Mouse (Mus musculus) left cerebral cortex, adult 2 months (tissue): ENCODE measurements around the gene Epo. TPM values are rescaled to one million over a fixed set of nuclear protein-coding genes. Genes with fewer than 3 reads are reported as not detected.
A peak's percentile ranks its signal among the peaks of the same experiment; 100 is the strongest.

Source experiments
- DNase-seq, 2 experiments: peaks; one replicate each; pipeline ENCODE4 v3.0.0; 2021 to 2022; ENCODE audit warnings: low spot score in 2 of 2, mixed read lengths in 1 of 2; ENCODE audit errors: extremely low spot score in 1 of 2
- H3K27ac ChIP-seq: fragments of 200-600 bp; 2 replicates; pipeline ENCODE4 v1.8.1; 2022
- H3K4me3 ChIP-seq: fragments of 200-600 bp; 2 replicates; pipeline ENCODE4 v1.8.1; 2022
- CTCF ChIP-seq: fragments of 200-600 bp; IDR thresholded peaks from 2 replicates; pipeline ENCODE4 v1.8.1; 2022; ENCODE audit warnings: antibody characterized with exemption, mild to moderate bottlenecking, moderate library complexity
- intact Hi-C: fragments of 180-260 bp; cut with DNase I; formaldehyde crosslinking; loops from one replicate; pipeline ENCODE4 v1.15.1; 2025
- total RNA-seq, 2 experiments: library from RNA; stranded (reverse); gene quantifications; 2 replicates each; pipeline ENCODE4 v1.2.3; 2021

Epo gene
- total RNA-seq, 2 experiments from 2014 or later: not detected

GRCm38 (mm10) chr5:137527413-137527812, 5.6 kb downstream of the Epo start:
- DNase-seq: no peak
- intact Hi-C loops: loop anchor here (5.0 kb wide), 1 partner anchor 230 kb away; no protein-coding TSS in a partner anchor
- Histone ChIP-seq H3K4me3 (no peak overlapping the region), H3K27ac (no peak overlapping the region)
- TF ChIP-seq CTCF: no peak

GRCm38 (mm10) chr5:137526192-137526936, 6.7 kb downstream of the Epo start:
- intact Hi-C loops: loop anchor here (5.0 kb wide), 1 partner anchor 229 kb away; no protein-coding TSS in a partner anchor
- Histone ChIP-seq H3K4me3 (no peak overlapping the region), H3K27ac (peak overlapping the region; percentile 47)
- peak in 1 of 2 experiments; percentile 57 for DNase-seq
- TF ChIP-seq CTCF: no peak; the same call in 1 of the 2 replicates

- Histone ChIP-seq H3K27ac (no peak overlapping the region), H3K4me3 (no peak overlapping the region)
- intact Hi-C loops: loop anchor here (5.0 kb wide), 1 partner anchor 228 kb away; no protein-coding TSS in a partner anchor
- TF ChIP-seq CTCF: no peak
- no peak for DNase-seq
These were observed 7.5 kb downstream of the Epo start for GRCm38 (mm10) chr5:137525511-137525910.

- no peak for TF ChIP-seq CTCF
- intact Hi-C loops: loop anchor here (5.0 kb wide), 1 partner anchor 227 kb away; no protein-coding TSS in a partner anchor
- H3K27ac ChIP-seq: no peak overlapping the region
These were observed 8.4 kb downstream of the Epo start for GRCm38 (mm10) chr5:137524671-137525070.

GRCm38 (mm10) chr5:137524251-137524515, 8.9 kb downstream of the Epo start:
- no peak overlapping the region for H3K4me3 ChIP-seq
- intact Hi-C loops: no loop called here
- H3K27ac ChIP-seq: no peak overlapping the region
- no peak for DNase-seq
- no peak for TF ChIP-seq CTCF

More at GRCm38 (mm10) chr5:137524671-137525070, 8.4 kb downstream of the Epo start:
- no peak for DNase-seq
- no peak overlapping the region for H3K4me3 ChIP-seq

- no peak for DNase-seq
- TF ChIP-seq CTCF: no peak; the same call in 1 of the 2 replicates
- Histone ChIP-seq H3K27ac (no peak overlapping the region), H3K4me3 (no peak overlapping the region)
- intact Hi-C loops: no loop called here
These were observed 9.4 kb downstream of the Epo start for GRCm38 (mm10) chr5:137523396-137524250.

- DNase-seq: no peak
- Histone ChIP-seq H3K4me3 (no peak overlapping the region), H3K27ac (no peak overlapping the region)
- TF ChIP-seq CTCF: no peak
- intact Hi-C loops: no loop called here
These were observed 10.3 kb downstream of the Epo start for GRCm38 (mm10) chr5:137522711-137523110.

GRCm38 (mm10) chr5:137521861-137522260, 11.2 kb downstream of the Epo start:
- Histone ChIP-seq H3K4me3 (no peak overlapping the region), H3K27ac (no peak overlapping the region)
- no peak for DNase-seq
- no peak for TF ChIP-seq CTCF
- intact Hi-C loops: no loop called here

- intact Hi-C loops: loop anchor here (10.0 kb wide), 1 partner anchor 55 kb away; no protein-coding TSS in a partner anchor
- no peak for DNase-seq
- Histone ChIP-seq H3K4me3 (no peak overlapping the region), H3K27ac (no peak overlapping the region)
- TF ChIP-seq CTCF: no peak
These were observed 13.1 kb downstream of the Epo start for GRCm38 (mm10) chr5:137519691-137520550.

GRCm38 (mm10) chr5:137518436-137518835, 14.6 kb downstream of the Epo start, which contains the start of gene Gigyf1:
Gene Gigyf1 (plus strand): TSS chr5:137518548.
- Histone ChIP-seq H3K27ac (no peak within 1 kb of the TSS), H3K4me3 (no peak within 1 kb of the TSS)
- no peak for DNase-seq
- intact Hi-C loops: loop anchor here (10.0 kb wide), 1 partner anchor 56 kb away; no protein-coding TSS in a partner anchor
- peak; percentile 59 for TF ChIP-seq CTCF

- DNase-seq: no peak
- TF ChIP-seq CTCF: no peak
- Histone ChIP-seq H3K27ac (no peak overlapping the region), H3K4me3 (no peak overlapping the region)
- intact Hi-C loops: loop anchor here (5.0 to 10.0 kb wide), 2 partner anchors 60 to 232 kb away; partner anchors contain the start of gene Tsc22d4
These were observed 18.2 kb downstream of the Epo start for GRCm38 (mm10) chr5:137514811-137515210.
